Mouse (Mus musculus) cerebellum, adult 2 months (tissue): ENCODE data around the gene Prr15l. TPM values are rescaled to one million over a fixed set of nuclear protein-coding genes. Genes with fewer than 3 reads are reported as not detected.

Experiments used
- DNase-seq, 2 experiments: peaks; one replicate each; pipeline ENCODE4 v3.0.0; 2021
- H3K27ac ChIP-seq: fragments of 200-500 bp; 2 replicates; pipeline ENCODE4 v1.5.1; 2012; ENCODE audit warnings: low read length, control low read depth, inconsistent platforms; ENCODE audit not compliant: insufficient read depth
- H3K27me3 ChIP-seq: fragments of 200-500 bp; 2 replicates; pipeline ENCODE4 v1.6.1; 2012; ENCODE audit warnings: inconsistent platforms, mild to moderate bottlenecking, low read length, moderate library complexity; ENCODE audit not compliant: control insufficient read depth, insufficient read depth
- H3K4me1 ChIP-seq: fragments of 200-500 bp; 2 replicates; pipeline ENCODE4 v1.6.1; 2011; ENCODE audit warnings: low read length; ENCODE audit not compliant: control insufficient read depth, insufficient read depth
- H3K4me3 ChIP-seq: fragments of 200-500 bp; replicated peaks from 2 replicates; pipeline ENCODE3; 2011; ENCODE audit warnings: mild to moderate bottlenecking, low read depth, low read length, control low read depth; ENCODE audit not compliant: insufficient read depth
- CTCF ChIP-seq: fragments of 200-500 bp; IDR thresholded peaks from 2 replicates; pipeline ENCODE4 v1.5.1; 2011; ENCODE audit warnings: low read depth, mild to moderate bottlenecking, control low read depth, low read length, moderate library complexity, borderline replicate concordance; ENCODE audit not compliant: insufficient read depth
- POLR2A ChIP-seq: fragments of 200-500 bp; IDR thresholded peaks from 2 replicates; pipeline ENCODE4 v1.6.1; 2011; ENCODE audit warnings: low read length, control low read depth, borderline replicate concordance; ENCODE audit not compliant: insufficient read depth
- WGBS: fragments of 180-500 bp; shearing (Covaris S2); methylation state at CpG from one replicate; pipeline ENCODE4 v1.1.7; 2018; 5-methylcytosine and 5-hydroxymethylcytosine counted together
- polyA plus RNA-seq: library from polyadenylated mRNA; depleted of rRNA; stranded (reverse); fragments of >200 nt; gene quantifications from 2 replicates; pipeline ENCODE4 v1.2.3, GENCODE M21; 2012; rRNA removed

Gene Prr15l
- polyA plus RNA-seq, 1 experiment, result not detected

DNA sequence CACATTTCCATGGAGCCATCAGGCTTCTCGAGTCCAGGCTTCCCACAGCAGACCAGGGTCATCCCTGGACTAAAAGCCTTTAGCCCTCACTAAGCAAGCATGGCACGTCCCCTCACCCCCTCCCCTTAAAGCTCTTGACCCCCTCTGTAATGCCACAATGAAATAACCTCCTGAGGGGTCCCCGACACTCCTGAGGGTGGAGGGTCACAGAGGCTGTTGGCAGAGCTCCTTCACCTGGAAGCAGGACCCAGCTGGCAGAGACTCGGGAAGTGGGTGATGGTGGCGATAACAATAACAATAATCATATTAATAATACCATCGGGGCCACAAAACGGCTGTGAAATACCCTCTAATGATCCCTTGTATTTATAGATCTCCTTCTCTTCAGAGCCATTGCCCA is 55.0 kb downstream of the Prr15l start, which contains the start of gene Sp2:
TSS of gene Sp2 (minus strand) at position 101 of the 400 bp plus-strand sequence.
- WGBS, result 76% methylated on average over 7 of the region's 7 CpGs
- H3K4me3 ChIP-seq, result peak within 1 kb of the TSS; percentile 28
- peaks cover 3% of the 10 kb centered on the region for H3K4me1 ChIP-seq
- H3K27me3 ChIP-seq, result no peaks in the 10 kb centered on the region
- DNase-seq, result no peak
- TF ChIP-seq POLR2A, result no peak
- TF ChIP-seq CTCF, result no peak
- no peak within 1 kb of the TSS for H3K27ac ChIP-seq

DNA sequence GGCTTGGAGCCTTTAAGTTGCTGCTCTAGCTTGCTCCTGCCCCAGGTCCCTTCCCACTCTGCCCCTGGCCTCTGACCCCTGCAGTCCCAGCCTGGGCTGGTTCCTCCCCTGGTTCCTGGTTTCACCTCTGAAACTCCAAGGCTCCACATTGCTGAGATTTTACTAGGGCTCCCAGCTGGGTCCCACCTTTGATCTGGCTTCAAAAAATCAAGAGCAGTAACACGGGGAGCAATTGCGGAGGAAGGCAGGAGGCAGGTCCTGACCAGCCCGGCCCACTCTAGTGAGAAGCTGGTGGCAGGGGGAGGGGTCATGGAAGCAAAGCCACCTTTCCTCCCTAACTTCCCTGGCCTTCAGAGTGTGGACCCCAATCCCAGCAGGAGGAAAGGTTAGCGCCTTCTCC is 57.0 kb downstream of the Prr15l start:
- H3K4me3 ChIP-seq, result no peak overlapping the region
- 31% methylated on average over 4 of the region's 4 CpGs for WGBS
- TF ChIP-seq POLR2A (no peak), CTCF (no peak)
- no peaks in the 10 kb centered on the region for H3K4me1 ChIP-seq
- no peaks in the 10 kb centered on the region for H3K27me3 ChIP-seq
- no peak for DNase-seq
- H3K27ac ChIP-seq, result no peak overlapping the region

- DNase-seq, result no peak
- TF ChIP-seq POLR2A, result no peak
- no peak for TF ChIP-seq CTCF
- H3K4me3 ChIP-seq, result no peak overlapping the region
- 33% methylated on average over 3 of the region's 3 CpGs for WGBS
- H3K27me3 ChIP-seq, result no peaks in the 10 kb centered on the region
- no peaks in the 10 kb centered on the region for H3K4me1 ChIP-seq
- H3K27ac ChIP-seq, result no peak overlapping the region
Observed at GRCm38 (mm10) chr11:96986463-96986862, 58.6 kb downstream of the Prr15l start.

Other genes starting within 250 kb of the Prr15l start
- 38.5 and 38.9 TPM in 2 replicates for gene Snx11, start 150.5 kb upstream of the Prr15l start, polyA plus RNA-seq
- 37.9 and 40.7 TPM in 2 replicates for gene Cbx1, start 139.0 kb upstream of the Prr15l start, polyA plus RNA-seq
- 183 and 215 TPM in 2 replicates for gene Nfe2l1, start 98.1 kb upstream of the Prr15l start, polyA plus RNA-seq
- gene Copz2, start 78.2 kb upstream of the Prr15l start, polyA plus RNA-seq, result 9.5 and 10.9 TPM in 2 replicates
- 40.7 and 41.2 TPM in 2 replicates for gene Cdk5rap3, start 11.6 kb upstream of the Prr15l start, polyA plus RNA-seq
- 55.4 and 59.5 TPM in 2 replicates for gene Pnpo, start 15.9 kb downstream of the Prr15l start, polyA plus RNA-seq
- 15.4 and 18.4 TPM in 2 replicates for gene Sp2, start 54.9 kb downstream of the Prr15l start, polyA plus RNA-seq
- 1.4 and 2.1 TPM in 2 replicates for gene Sp6, start 85.3 kb downstream of the Prr15l start, polyA plus RNA-seq
- 12.2 and 13.9 TPM in 2 replicates for gene Scrn2, start 101.8 kb downstream of the Prr15l start, polyA plus RNA-seq
- 1.2 and 1.4 TPM in 2 replicates for gene Lrrc46, start 113.3 kb downstream of the Prr15l start, polyA plus RNA-seq
- gene Mrpl10, start 113.5 kb downstream of the Prr15l start, polyA plus RNA-seq, result 83.5 and 88.5 TPM in 2 replicates
- gene Osbpl7, start 122.5 kb downstream of the Prr15l start, polyA plus RNA-seq, result 25.5 and 26.5 TPM in 2 replicates
- 0.03 TPM in 2 replicates for gene Tbx21, start 187.2 kb downstream of the Prr15l start, polyA plus RNA-seq
- gene Tbkbp1, start 223.4 kb downstream of the Prr15l start, polyA plus RNA-seq, result 94.3 and 97.7 TPM in 2 replicates